Mouse (Mus musculus): ENCODE results near the gene Plcb4. TPM values are rescaled to one million over a fixed set of nuclear protein-coding genes. Genes with fewer than 3 reads are reported as not detected.

Gene Plcb4
- polyA plus RNA-seq, 1 experiment from 2014 or later = 13.8 TPM

DNA sequence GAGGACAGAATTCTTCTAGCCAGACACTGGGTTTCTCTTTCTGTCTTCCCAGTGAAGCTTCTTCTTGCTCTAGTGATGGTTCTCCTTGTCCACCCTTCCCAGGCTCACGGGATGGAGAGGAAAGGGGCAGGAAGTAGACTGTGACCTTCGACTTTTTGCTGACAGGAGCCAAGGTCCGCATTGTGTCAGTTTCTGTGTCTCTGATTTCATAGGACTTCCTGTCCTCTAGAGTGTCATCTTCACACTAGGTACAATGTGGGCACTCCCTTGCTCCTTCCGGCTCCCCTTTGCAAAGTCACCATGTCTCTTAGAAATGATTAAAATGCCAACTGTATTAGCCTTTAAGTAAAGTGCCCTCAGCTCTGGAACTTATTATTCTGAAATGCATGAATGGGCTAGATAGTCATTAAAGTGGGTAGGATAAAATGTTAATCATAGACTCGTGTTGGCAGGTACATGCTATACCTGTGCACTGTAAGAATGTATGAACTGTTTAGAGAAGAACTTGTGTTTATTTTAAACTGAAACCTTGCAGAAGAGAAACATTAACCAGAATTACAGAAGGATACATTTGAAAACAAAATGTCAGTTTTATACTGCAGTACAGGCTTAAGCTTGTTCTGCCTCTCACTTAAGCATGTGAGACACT lies 152.8 kb downstream of the Plcb4 start:
- Histone ChIP-seq H3K4me3 (ENCODE audit: low read depth, low read length) (no peak overlapping the region), H3K9me3 (ENCODE audit: low read length) (no peaks in the 10 kb centered on the region), H3K4me1 (ENCODE audit: insufficient read depth, low read depth, low read length) (0 out of 2 replicates have a peak, but pooled peaks cover 5% of the 10 kb centered on the region), H3K27me3 (replicated peaks; ENCODE audit: insufficient read depth, low read length) (no peaks in the 10 kb centered on the region), H3K36me3 (ENCODE audit: insufficient read depth, low read length) (no peaks in the 10 kb centered on the region), H3K27ac (ENCODE audit: low read length) (no peak overlapping the region), H3K4me2 (replicated peaks; ENCODE audit: low read depth, low read length) (no peak overlapping the region), H3K9ac (replicated peaks; ENCODE audit: low read depth) (no peak overlapping the region)
- ATAC-seq (peak; percentile 49), DNase-seq (ENCODE audit: low spot score) (no peak)
- WGBS = 52% methylated on average over 5 of the region's 5 CpGs
- TF ChIP-seq EP300 (IDR thresholded peaks at IDR 0.05) (no peak), CTCF (IDR thresholded peaks at IDR 0.05) (no peak)

DNA sequence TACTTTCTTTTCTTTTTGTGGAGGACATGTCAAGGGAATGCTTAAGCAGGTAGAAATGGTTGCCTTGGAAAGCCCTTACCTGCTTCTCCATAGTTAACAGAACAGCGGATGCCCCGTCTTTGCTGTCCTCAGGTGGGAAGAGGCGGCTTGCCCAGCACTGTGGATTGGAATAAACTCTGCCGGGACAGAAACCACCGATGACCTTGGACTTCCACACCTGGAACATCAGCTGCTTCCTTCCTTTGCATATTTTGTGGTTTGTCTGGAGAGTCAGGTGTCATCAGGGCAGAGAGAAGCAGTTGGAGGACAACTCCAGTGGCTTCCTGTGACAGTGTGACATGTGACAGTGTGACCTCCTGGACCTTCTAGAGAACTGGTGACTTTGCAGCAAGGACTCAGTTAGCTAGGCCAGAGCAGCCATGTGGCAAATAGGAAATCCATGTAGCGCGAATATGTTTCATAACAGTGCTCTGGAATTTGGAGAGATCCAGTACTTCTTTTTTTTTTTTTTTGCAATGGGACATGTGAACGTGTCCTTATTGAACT lies 154.0 kb downstream of the Plcb4 start:
- Histone ChIP-seq H3K27ac (ENCODE audit: low read length) (no peak overlapping the region), H3K9me3 (ENCODE audit: low read length) (no peaks in the 10 kb centered on the region), H3K27me3 (replicated peaks; ENCODE audit: insufficient read depth, low read length) (no peaks in the 10 kb centered on the region), H3K4me2 (replicated peaks; ENCODE audit: low read depth, low read length) (no peak overlapping the region), H3K4me3 (ENCODE audit: low read depth, low read length) (no peak overlapping the region), H3K9ac (replicated peaks; ENCODE audit: low read depth) (no peak overlapping the region), H3K36me3 (ENCODE audit: insufficient read depth, low read length) (no peaks in the 10 kb centered on the region), H3K4me1 (ENCODE audit: insufficient read depth, low read depth, low read length) (0 out of 2 replicates have a peak, but pooled peaks cover 5% of the 10 kb centered on the region)
- ATAC-seq (no peak), DNase-seq (ENCODE audit: low spot score) (no peak)
- WGBS = 89% methylated on average over 8 of the region's 8 CpGs
- TF ChIP-seq CTCF (IDR thresholded peaks at IDR 0.05) (no peak), EP300 (IDR thresholded peaks at IDR 0.05) (no peak)

DNA sequence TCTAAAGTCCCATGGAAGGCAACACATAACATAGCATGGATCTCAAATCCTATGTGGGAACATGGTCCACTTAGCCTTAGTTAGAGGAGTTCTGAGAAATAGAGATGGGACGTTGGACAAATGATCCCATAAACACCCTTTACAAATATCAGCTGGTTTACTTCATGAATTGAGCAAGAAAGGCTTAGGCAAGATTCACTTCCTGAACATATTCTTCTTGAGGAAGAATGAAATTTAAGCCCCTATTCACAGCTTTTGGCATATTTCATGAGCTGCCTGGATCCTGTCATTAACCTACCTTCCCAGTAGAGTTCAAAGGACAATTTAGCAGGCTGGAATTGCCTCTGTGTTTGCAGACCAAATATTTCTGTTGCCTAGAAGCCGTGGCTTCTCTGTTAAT lies 161.9 kb downstream of the Plcb4 start:
- Histone ChIP-seq H3K4me2 (replicated peaks; ENCODE audit: low read depth, low read length) (no peak overlapping the region), H3K27me3 (replicated peaks; ENCODE audit: insufficient read depth, low read length) (no peaks in the 10 kb centered on the region), H3K27ac (ENCODE audit: low read length) (no peak overlapping the region), H3K36me3 (ENCODE audit: insufficient read depth, low read length) (no peaks in the 10 kb centered on the region), H3K9me3 (ENCODE audit: low read length) (no peaks in the 10 kb centered on the region), H3K4me3 (ENCODE audit: low read depth, low read length) (no peak overlapping the region), H3K9ac (replicated peaks; ENCODE audit: low read depth) (no peak overlapping the region), H3K4me1 (ENCODE audit: insufficient read depth, low read depth, low read length) (no peaks in the 10 kb centered on the region)
- TF ChIP-seq EP300 (IDR thresholded peaks at IDR 0.05) = no peak
- no peak for TF ChIP-seq CTCF (IDR thresholded peaks at IDR 0.05)
- ATAC-seq = peak; percentile 25; the same call in 1 of the 2 replicates
- WGBS = 36% methylated on average over 2 of the region's 2 CpGs
- peak; percentile 64 for DNase-seq (ENCODE audit: low spot score)

DNA sequence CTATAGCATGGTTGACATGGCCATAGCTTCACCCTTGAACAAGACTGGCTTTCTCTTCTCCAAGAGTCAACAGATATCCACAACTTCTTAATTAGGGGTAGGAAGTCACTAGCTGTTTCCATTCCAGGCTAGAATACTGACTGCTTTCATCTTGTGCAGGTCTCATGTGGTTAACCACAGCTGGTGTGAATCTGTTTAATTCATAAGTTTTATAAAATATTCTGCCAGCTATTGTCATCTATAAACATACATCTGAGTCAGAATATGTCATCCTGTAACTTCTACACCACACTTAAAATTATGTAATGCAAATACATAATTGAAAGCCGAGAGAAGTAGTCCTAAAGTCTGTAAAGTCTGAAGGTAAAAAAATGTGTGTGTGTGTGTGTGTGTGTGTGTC lies 164.9 kb downstream of the Plcb4 start:
- DNase-seq (ENCODE audit: low spot score) (no peak), ATAC-seq (no peak)
- Histone ChIP-seq H3K27ac (ENCODE audit: low read length) (no peak overlapping the region), H3K9me3 (ENCODE audit: low read length) (no peaks in the 10 kb centered on the region), H3K36me3 (ENCODE audit: insufficient read depth, low read length) (no peaks in the 10 kb centered on the region), H3K4me2 (replicated peaks; ENCODE audit: low read depth, low read length) (no peak overlapping the region), H3K4me3 (ENCODE audit: low read depth, low read length) (no peak overlapping the region), H3K4me1 (ENCODE audit: insufficient read depth, low read depth, low read length) (no peaks in the 10 kb centered on the region; the same call in 1 of the 2 replicates), H3K27me3 (replicated peaks; ENCODE audit: insufficient read depth, low read length) (no peaks in the 10 kb centered on the region), H3K9ac (replicated peaks; ENCODE audit: low read depth) (no peak overlapping the region)
- TF ChIP-seq EP300 (IDR thresholded peaks at IDR 0.05) (no peak), CTCF (IDR thresholded peaks at IDR 0.05) (no peak)
- WGBS = 82% methylated on average over 1 of the region's 1 CpGs

DNA sequence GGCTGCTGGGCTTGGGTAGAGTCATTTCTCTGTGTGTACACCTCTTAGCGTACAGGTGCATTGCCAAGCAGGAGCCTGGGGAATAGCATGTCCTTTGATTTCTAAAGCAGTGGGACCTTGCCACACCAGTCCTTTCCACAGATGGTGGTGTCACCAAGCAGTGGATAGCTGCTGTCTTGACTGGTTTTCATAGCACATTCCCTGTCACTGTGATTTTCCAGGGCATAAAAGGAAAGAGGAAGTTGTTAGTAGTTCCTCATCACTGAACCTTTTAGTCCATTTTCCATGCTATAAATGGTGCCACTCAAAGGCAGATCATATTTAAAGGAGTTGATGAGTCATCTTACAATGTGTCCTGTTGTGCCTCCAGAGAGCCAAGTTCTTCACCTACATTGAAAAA lies 165.9 kb downstream of the Plcb4 start:
- WGBS = 86% methylated on average over 1 of the region's 1 CpGs
- no peak for TF ChIP-seq CTCF (IDR thresholded peaks at IDR 0.05)
- no peak for TF ChIP-seq EP300 (IDR thresholded peaks at IDR 0.05)
- Histone ChIP-seq H3K4me2 (replicated peaks; ENCODE audit: low read depth, low read length) (no peak overlapping the region), H3K9ac (replicated peaks; ENCODE audit: low read depth) (no peak overlapping the region), H3K9me3 (ENCODE audit: low read length) (no peaks in the 10 kb centered on the region), H3K36me3 (ENCODE audit: insufficient read depth, low read length) (no peaks in the 10 kb centered on the region), H3K4me1 (ENCODE audit: insufficient read depth, low read depth, low read length) (peaks cover 3% of the 10 kb centered on the region; the same call in 1 of the 2 replicates), H3K27me3 (replicated peaks; ENCODE audit: insufficient read depth, low read length) (no peaks in the 10 kb centered on the region), H3K27ac (ENCODE audit: low read length) (no peak overlapping the region), H3K4me3 (ENCODE audit: low read depth, low read length) (no peak overlapping the region)
- DNase-seq (ENCODE audit: low spot score) (no peak), ATAC-seq (no peak)

DNA sequence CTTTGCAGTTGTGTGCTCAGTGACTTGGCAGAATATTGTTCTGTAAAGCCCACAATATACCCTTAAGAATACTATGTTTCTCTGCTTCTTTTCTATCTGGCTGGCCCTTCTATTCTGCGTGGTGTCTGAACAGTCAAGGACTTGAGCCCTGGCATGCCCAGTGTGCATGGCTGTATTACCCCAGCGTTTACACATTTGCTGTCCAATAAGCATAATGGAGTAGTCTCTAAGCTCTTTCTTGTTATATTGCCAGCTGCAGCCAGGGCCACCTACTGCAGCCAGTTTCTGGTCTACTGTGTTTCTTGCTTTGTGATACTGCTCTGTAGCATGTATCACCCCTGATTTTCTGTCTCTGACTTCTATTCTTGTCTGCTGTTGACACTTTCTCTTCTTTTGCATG lies 166.8 kb downstream of the Plcb4 start:
- DNase-seq (ENCODE audit: low spot score) = no peak
- WGBS = 88% methylated on average over 2 of the region's 2 CpGs
- H3K27me3 ChIP-seq (replicated peaks; ENCODE audit: insufficient read depth, low read length) = no peaks in the 10 kb centered on the region
- TF ChIP-seq CTCF (IDR thresholded peaks at IDR 0.05) (no peak), EP300 (IDR thresholded peaks at IDR 0.05) (no peak)
- no peaks in the 10 kb centered on the region for H3K9me3 ChIP-seq (ENCODE audit: low read length)
- no peak for ATAC-seq
- H3K4me3 ChIP-seq (ENCODE audit: low read depth, low read length) = no peak overlapping the region
- peaks cover 3% of the 10 kb centered on the region; the same call in 1 of the 2 replicates for H3K4me1 ChIP-seq (ENCODE audit: insufficient read depth, low read depth, low read length)
- no peak overlapping the region for H3K27ac ChIP-seq (ENCODE audit: low read length)
- H3K4me2 ChIP-seq (replicated peaks; ENCODE audit: low read depth, low read length) = no peak overlapping the region
- H3K9ac ChIP-seq (replicated peaks; ENCODE audit: low read depth) = no peak overlapping the region
- no peaks in the 10 kb centered on the region for H3K36me3 ChIP-seq (ENCODE audit: insufficient read depth, low read length)

Data from lung, postnatal 0 days (tissue).